Mouse (Mus musculus) erythroblast, embryonic 14.5 days (primary cell): ENCODE data around the gene Tmem273. TPM values are rescaled to one million over a fixed set of nuclear protein-coding genes. Genes with fewer than 3 reads are reported as not detected.

Source experiments
- H3K27me3 ChIP-seq: 2 replicates; pipeline ENCODE4 v1.6.1; 2012; ENCODE audit warnings: inconsistent platforms; ENCODE audit not compliant: control insufficient read depth
- H3K36me3 ChIP-seq: 2 replicates; pipeline ENCODE4 v1.6.1; 2012; ENCODE audit warnings: mild to moderate bottlenecking, inconsistent platforms; ENCODE audit not compliant: control insufficient read depth
- H3K4me1 ChIP-seq: 2 replicates; pipeline ENCODE4 v1.6.1; 2012; ENCODE audit warnings: inconsistent platforms; ENCODE audit not compliant: control insufficient read depth
- H3K4me3 ChIP-seq: replicated peaks from 2 replicates; pipeline ENCODE3; 2012; ENCODE audit warnings: moderate library complexity, mild to moderate bottlenecking, inconsistent platforms
- H3K9me3 ChIP-seq: 2 replicates; pipeline ENCODE4 v1.6.1; 2012; ENCODE audit warnings: low read length, inconsistent platforms, mixed read lengths; ENCODE audit not compliant: control insufficient read depth
- GATA1 ChIP-seq: IDR thresholded peaks from 2 replicates; pipeline ENCODE4 v1.6.1; 2012; ENCODE audit warnings: low read length, inconsistent platforms, mixed read lengths
- TAL1 ChIP-seq: IDR thresholded peaks from 3 replicates; pipeline ENCODE4 v1.6.1; 2012; ENCODE audit warnings: low read length, inconsistent platforms, mixed read lengths
- polyA plus RNA-seq: library from polyadenylated mRNA; stranded (reverse); fragments of >175 nt; gene quantifications from 2 replicates; pipeline ENCODE4 v1.2.3, GENCODE M21; 2012

Tmem273 gene
- polyA plus RNA-seq, 1 experiment: not detected

GRCm38 (mm10) chr14:32773456-32773855 is 12.3 kb upstream of the Tmem273 start:
- H3K36me3 ChIP-seq: no peaks in the 10 kb centered on the region
- no peaks in the 10 kb centered on the region for H3K4me1 ChIP-seq
- TF ChIP-seq TAL1: no peak
- TF ChIP-seq GATA1: no peak

GRCm38 (mm10) chr14:32776077-32776476 is 9.7 kb upstream of the Tmem273 start:
- Histone ChIP-seq H3K4me3 (no peak overlapping the region), H3K27me3 (no peaks in the 10 kb centered on the region), H3K4me1 (no peaks in the 10 kb centered on the region), H3K36me3 (no peaks in the 10 kb centered on the region), H3K9me3 (no peaks in the 10 kb centered on the region)
- TF ChIP-seq TAL1 (no peak), GATA1 (no peak)

More at GRCm38 (mm10) chr14:32773456-32773855, 12.3 kb upstream of the Tmem273 start:
- Histone ChIP-seq H3K9me3 (no peaks in the 10 kb centered on the region), H3K27me3 (no peaks in the 10 kb centered on the region), H3K4me3 (no peak overlapping the region)

GRCm38 (mm10) chr14:32778362-32778761 is 7.4 kb upstream of the Tmem273 start:
- Histone ChIP-seq H3K9me3 (no peaks in the 10 kb centered on the region), H3K27me3 (no peaks in the 10 kb centered on the region)

GRCm38 (mm10) chr14:32782866-32783265 is 2.9 kb upstream of the Tmem273 start:
- Histone ChIP-seq H3K36me3 (no peaks in the 10 kb centered on the region), H3K4me3 (no peak overlapping the region), H3K9me3 (no peaks in the 10 kb centered on the region), H3K4me1 (no peaks in the 10 kb centered on the region), H3K27me3 (no peaks in the 10 kb centered on the region)
- no peak for TF ChIP-seq TAL1
- no peak for TF ChIP-seq GATA1

More at GRCm38 (mm10) chr14:32778362-32778761, 7.4 kb upstream of the Tmem273 start:
- TF ChIP-seq GATA1 (no peak), TAL1 (no peak)
- no peaks in the 10 kb centered on the region for H3K4me1 ChIP-seq
- H3K36me3 ChIP-seq: no peaks in the 10 kb centered on the region
- H3K4me3 ChIP-seq: no peak overlapping the region

GRCm38 (mm10) chr14:32784130-32784747 is 1.5 kb upstream of the Tmem273 start:
- TF ChIP-seq GATA1 (no peak), TAL1 (no peak)
- Histone ChIP-seq H3K4me3 (no peak overlapping the region), H3K36me3 (no peaks in the 10 kb centered on the region), H3K9me3 (no peaks in the 10 kb centered on the region), H3K27me3 (no peaks in the 10 kb centered on the region), H3K4me1 (no peaks in the 10 kb centered on the region)

- Histone ChIP-seq H3K4me1 (no peaks in the 10 kb centered on the region), H3K9me3 (no peaks in the 10 kb centered on the region), H3K4me3 (no peak overlapping the region), H3K36me3 (no peaks in the 10 kb centered on the region), H3K27me3 (no peaks in the 10 kb centered on the region)
- TF ChIP-seq GATA1 (no peak), TAL1 (no peak)
Observed at GRCm38 (mm10) chr14:32784748-32785134, 1.0 kb upstream of the Tmem273 start.

GRCm38 (mm10) chr14:32787691-32788090 is 1.9 kb downstream of the Tmem273 start:
- Histone ChIP-seq H3K9me3 (no peaks in the 10 kb centered on the region), H3K4me1 (no peaks in the 10 kb centered on the region), H3K27me3 (no peaks in the 10 kb centered on the region), H3K4me3 (no peak overlapping the region), H3K36me3 (no peaks in the 10 kb centered on the region)
- no peak for TF ChIP-seq TAL1
- TF ChIP-seq GATA1: no peak

GRCm38 (mm10) chr14:32796375-32796774 is 10.6 kb downstream of the Tmem273 start:
- Histone ChIP-seq H3K4me3 (no peak overlapping the region), H3K9me3 (no peaks in the 10 kb centered on the region), H3K36me3 (no peaks in the 10 kb centered on the region), H3K4me1 (no peaks in the 10 kb centered on the region; the same call in 1 of the 2 replicates), H3K27me3 (no peaks in the 10 kb centered on the region)
- TF ChIP-seq GATA1 (no peak), TAL1 (no peak)

- Histone ChIP-seq H3K4me1 (no peaks in the 10 kb centered on the region; the same call in 1 of the 2 replicates), H3K9me3 (no peaks in the 10 kb centered on the region), H3K4me3 (no peak overlapping the region)
Observed at GRCm38 (mm10) chr14:32797803-32798202, 12.0 kb downstream of the Tmem273 start.

More at GRCm38 (mm10) chr14:32797803-32798202, 12.0 kb downstream of the Tmem273 start:
- no peaks in the 10 kb centered on the region for H3K27me3 ChIP-seq
- no peaks in the 10 kb centered on the region for H3K36me3 ChIP-seq
- no peak for TF ChIP-seq TAL1
- no peak for TF ChIP-seq GATA1
